Mouse (Mus musculus) testis, adult 2 months (tissue): Measurements from ENCODE around the gene Med8. TPM values are rescaled to one million over a fixed set of nuclear protein-coding genes. Genes with fewer than 3 reads are reported as not detected.

Source experiments
- H3K27ac ChIP-seq: fragments of 200-500 bp; 2 replicates; pipeline ENCODE4 v1.5.1; 2012; ENCODE audit warnings: low read depth, low read length; ENCODE audit not compliant: control insufficient read depth, insufficient read depth
- H3K27me3 ChIP-seq: fragments of 200-500 bp; 2 replicates; pipeline ENCODE4 v1.6.1; 2012; ENCODE audit warnings: mild to moderate bottlenecking, low read length, moderate library complexity; ENCODE audit not compliant: control insufficient read depth, insufficient read depth
- H3K36me3 ChIP-seq: fragments of 200-500 bp; 2 replicates; pipeline ENCODE4 v1.6.1; 2012; ENCODE audit warnings: mild to moderate bottlenecking, low read length; ENCODE audit not compliant: control insufficient read depth, insufficient read depth
- H3K4me1 ChIP-seq: fragments of 200-500 bp; 2 replicates; pipeline ENCODE4 v1.6.1; 2012; ENCODE audit warnings: low read length; ENCODE audit not compliant: control insufficient read depth, insufficient read depth
- H3K4me3 ChIP-seq: fragments of 200-500 bp; 2 replicates; pipeline ENCODE4 v1.5.1; 2012; ENCODE audit warnings: low read depth, mild to moderate bottlenecking, low read length, moderate library complexity, mixed read lengths; ENCODE audit not compliant: control insufficient read depth
- CTCF ChIP-seq: fragments of 200-500 bp; IDR thresholded peaks from 2 replicates; pipeline ENCODE4 v1.5.1; 2012; ENCODE audit warnings: low read depth, mild to moderate bottlenecking, inconsistent platforms, low read length, moderate library complexity; ENCODE audit not compliant: control insufficient read depth, insufficient read depth, insufficient replicate concordance
- POLR2A ChIP-seq: fragments of 200-500 bp; IDR thresholded peaks from 2 replicates; pipeline ENCODE4 v1.6.1; 2012; ENCODE audit warnings: low read depth, mild to moderate bottlenecking, inconsistent platforms, low read length, moderate library complexity; ENCODE audit not compliant: control insufficient read depth
- polyA plus RNA-seq: library from polyadenylated mRNA; depleted of rRNA; stranded (reverse); fragments of >200 nt; gene quantifications from 2 replicates; pipeline ENCODE4 v1.2.3, GENCODE M21; 2012

Med8 gene
- polyA plus RNA-seq, 1 experiment = 29.0 TPM

GRCm38 (mm10) chr4:118367551-118367950 lies 41.6 kb upstream of the Med8 start:
- no peak overlapping the region for H3K4me3 ChIP-seq
- no peaks in the 10 kb centered on the region for H3K36me3 ChIP-seq
- no peak overlapping the region for H3K27ac ChIP-seq
- TF ChIP-seq CTCF (no peak), POLR2A (no peak)
- H3K27me3 ChIP-seq = no peaks in the 10 kb centered on the region
- no peaks in the 10 kb centered on the region for H3K4me1 ChIP-seq

DNA sequence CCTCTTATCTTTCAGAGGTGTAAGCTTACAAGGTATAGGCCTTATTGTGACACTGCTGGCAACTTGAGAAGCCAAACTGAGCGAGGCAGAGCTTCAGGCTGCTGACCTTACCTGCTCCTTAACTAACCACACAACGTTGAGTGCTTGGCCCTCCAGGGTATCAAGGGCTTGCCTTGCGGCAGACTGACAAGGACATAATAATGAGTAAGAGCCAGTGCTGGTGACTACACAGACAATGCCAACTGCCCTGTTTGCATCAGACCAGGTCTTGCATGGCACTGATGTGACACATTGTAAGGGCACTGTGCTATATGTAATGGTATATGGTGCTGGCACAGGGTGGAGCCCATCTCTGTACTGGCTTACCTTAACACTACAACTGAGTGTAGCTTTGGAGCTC lies 40.5 kb upstream of the Med8 start:
- Histone ChIP-seq H3K36me3 (no peaks in the 10 kb centered on the region), H3K27ac (no peak overlapping the region), H3K27me3 (no peaks in the 10 kb centered on the region), H3K4me1 (no peaks in the 10 kb centered on the region), H3K4me3 (no peak overlapping the region)
- no peak for TF ChIP-seq CTCF
- no peak for TF ChIP-seq POLR2A

DNA sequence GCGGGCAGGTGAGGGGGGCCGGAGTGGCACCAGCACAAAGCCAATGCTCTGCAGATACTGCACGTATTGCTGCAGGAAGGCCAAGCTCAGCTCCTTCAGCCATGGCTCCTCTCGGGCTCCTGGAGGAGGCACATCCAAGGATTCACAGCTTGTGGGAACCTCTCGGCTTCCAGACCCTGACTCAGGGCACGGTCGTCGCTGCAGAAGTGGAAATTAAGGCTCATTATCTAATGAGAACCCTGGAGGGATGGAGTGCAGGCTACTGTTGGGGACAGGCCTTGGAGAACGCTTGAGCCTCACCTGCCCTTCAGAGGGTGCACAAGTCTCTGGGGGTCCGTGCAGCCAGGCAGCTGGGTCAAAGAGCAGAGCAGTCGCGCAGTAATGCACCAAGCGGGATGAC lies 37.3 kb upstream of the Med8 start:
- TF ChIP-seq POLR2A (no peak), CTCF (no peak)
- Histone ChIP-seq H3K27ac (no peak overlapping the region), H3K27me3 (no peaks in the 10 kb centered on the region), H3K4me3 (no peak overlapping the region), H3K4me1 (no peaks in the 10 kb centered on the region), H3K36me3 (no peaks in the 10 kb centered on the region; the same call in none of the 2 replicates)

GRCm38 (mm10) chr4:118375999-118376398 lies 33.1 kb upstream of the Med8 start:
- Histone ChIP-seq H3K36me3 (peaks cover 2% of the 10 kb centered on the region), H3K4me3 (no peak overlapping the region), H3K4me1 (no peaks in the 10 kb centered on the region), H3K27me3 (no peaks in the 10 kb centered on the region), H3K27ac (no peak overlapping the region)
- TF ChIP-seq CTCF (no peak), POLR2A (no peak)

DNA sequence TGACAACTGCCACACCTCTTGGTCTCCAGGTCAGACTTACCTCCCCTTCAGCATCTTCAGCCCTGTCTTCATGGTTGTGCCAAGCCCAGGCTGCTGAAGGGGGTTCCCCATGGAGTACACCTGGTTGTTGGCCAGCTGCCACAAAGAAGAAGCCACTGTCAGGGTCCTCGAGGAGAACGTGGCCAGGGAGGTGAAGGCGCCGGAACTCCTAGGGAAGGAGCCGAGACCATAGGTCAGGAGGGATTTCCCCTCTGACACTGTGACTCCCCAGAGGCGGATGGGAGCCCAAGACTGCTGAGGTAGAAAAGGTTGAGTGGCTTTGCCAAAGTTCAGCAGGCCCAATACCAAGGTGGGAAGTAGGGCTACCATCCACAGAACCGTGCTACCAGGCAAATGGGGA lies 25.9 kb upstream of the Med8 start:
- TF ChIP-seq POLR2A = no peak
- no peak for TF ChIP-seq CTCF
- Histone ChIP-seq H3K27me3 (no peaks in the 10 kb centered on the region), H3K4me1 (no peaks in the 10 kb centered on the region), H3K4me3 (no peak overlapping the region), H3K36me3 (peaks cover 2% of the 10 kb centered on the region), H3K27ac (no peak overlapping the region)

GRCm38 (mm10) chr4:118387316-118387715 lies 21.8 kb upstream of the Med8 start:
- H3K4me3 ChIP-seq = no peak overlapping the region
- no peaks in the 10 kb centered on the region for H3K4me1 ChIP-seq
- H3K36me3 ChIP-seq = no peaks in the 10 kb centered on the region; the same call in none of the 2 replicates
- TF ChIP-seq POLR2A (no peak), CTCF (no peak)
- no peak overlapping the region for H3K27ac ChIP-seq
- no peaks in the 10 kb centered on the region for H3K27me3 ChIP-seq

- peaks cover 5% of the 10 kb centered on the region for H3K4me1 ChIP-seq
These were observed 19.0 kb upstream of the Med8 start for GRCm38 (mm10) chr4:118390146-118390545.

DNA sequence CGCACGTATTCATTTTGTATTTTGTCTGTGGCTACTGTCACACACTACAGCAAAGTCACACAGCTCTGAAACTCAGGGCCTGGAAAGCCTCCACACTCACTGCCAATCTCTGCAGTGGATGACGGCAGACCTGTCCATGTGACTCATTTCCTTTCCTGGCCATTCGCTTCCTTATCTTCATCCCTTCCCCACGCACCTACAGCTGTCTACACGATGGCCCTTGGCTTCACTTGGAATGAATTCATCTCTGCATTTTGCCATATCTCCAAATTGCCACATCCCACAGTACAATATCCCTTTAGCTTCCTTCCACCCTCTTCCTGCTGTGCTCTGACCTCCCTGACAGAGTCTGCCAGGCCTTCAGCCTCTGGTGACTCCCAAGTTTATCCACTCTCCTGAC lies 14.6 kb upstream of the Med8 start:
- no peak overlapping the region for H3K4me3 ChIP-seq
- TF ChIP-seq CTCF (no peak), POLR2A (no peak)
- peaks cover 5% of the 10 kb centered on the region for H3K4me1 ChIP-seq
- H3K27ac ChIP-seq = no peak overlapping the region
- no peaks in the 10 kb centered on the region for H3K27me3 ChIP-seq
- H3K36me3 ChIP-seq = no peaks in the 10 kb centered on the region; the same call in none of the 2 replicates

More at GRCm38 (mm10) chr4:118390146-118390545, 19.0 kb upstream of the Med8 start:
- Histone ChIP-seq H3K27me3 (no peaks in the 10 kb centered on the region), H3K36me3 (no peaks in the 10 kb centered on the region; the same call in none of the 2 replicates), H3K27ac (no peak overlapping the region), H3K4me3 (no peak overlapping the region)
- no peak for TF ChIP-seq POLR2A
- no peak for TF ChIP-seq CTCF
